Mouse (Mus musculus) R1 (cell line): ENCODE measurements around the gene Ppp1r15a.
"Not testable (repeated sequence)": the region's sequence is repeated elsewhere in the genome, so short reads cannot be mapped to it uniquely, and the experiment has no call there.

Experiments
- DNase-seq: peaks from one replicate; pipeline ENCODE4 v3.0.0-alpha.2; 2018; ENCODE audit warnings: low read depth, low spot score

Ppp1r15a gene

DNA sequence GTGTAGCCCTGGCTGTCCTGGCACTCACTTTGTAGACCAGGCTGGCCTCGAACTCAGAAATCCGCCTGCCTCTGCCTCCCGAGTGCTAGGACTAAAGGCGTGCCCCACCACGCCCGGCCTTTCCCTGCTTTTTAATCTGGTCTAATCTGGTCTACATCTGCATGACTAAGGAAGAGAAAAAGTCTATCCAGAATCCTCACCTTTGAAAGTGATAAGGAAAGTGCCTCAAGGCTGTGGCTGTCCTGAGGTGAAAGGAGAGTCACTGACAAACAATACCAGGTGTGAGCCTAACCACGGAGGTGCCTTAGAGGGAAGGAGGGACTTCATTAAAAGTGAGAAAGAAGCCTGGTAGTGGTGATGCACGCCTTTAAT lies 25.4 kb upstream of the Ppp1r15a start:
- peak; percentile 98 for DNase-seq

DNA sequence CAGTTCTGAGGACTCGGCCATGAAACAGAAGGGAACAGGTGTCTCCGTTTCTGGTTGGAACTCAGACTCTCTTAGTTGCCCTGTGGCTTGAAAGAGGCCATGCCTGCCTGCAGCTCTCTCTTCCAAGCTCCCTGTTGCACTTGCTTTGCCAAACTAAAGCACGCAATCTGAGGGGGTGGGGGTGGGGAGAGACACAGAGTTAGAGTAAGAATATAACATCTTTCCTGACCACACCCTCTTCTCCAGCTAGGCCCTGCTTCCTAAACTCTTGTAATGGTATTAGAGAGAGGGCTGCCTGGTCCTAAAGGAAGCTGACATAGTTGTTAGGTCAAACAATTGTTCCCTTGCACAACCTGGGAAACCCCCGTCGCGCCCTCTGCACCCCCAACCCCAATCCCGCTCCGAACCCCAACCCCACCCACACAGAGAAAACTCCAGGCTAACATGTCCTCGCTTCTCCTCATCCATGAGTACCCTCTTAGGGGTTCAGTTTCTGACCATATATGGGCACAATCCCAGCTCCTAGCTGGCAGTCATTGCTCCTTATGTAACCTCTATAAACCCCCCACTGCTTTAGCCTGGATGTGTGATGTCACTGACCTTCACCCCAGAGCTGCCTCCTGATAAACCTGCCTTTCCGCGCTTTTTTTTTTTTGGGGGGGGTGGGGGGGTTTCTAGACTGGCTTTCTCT lies 24.9 kb upstream of the Ppp1r15a start:
- peak; percentile 92 for DNase-seq

DNA sequence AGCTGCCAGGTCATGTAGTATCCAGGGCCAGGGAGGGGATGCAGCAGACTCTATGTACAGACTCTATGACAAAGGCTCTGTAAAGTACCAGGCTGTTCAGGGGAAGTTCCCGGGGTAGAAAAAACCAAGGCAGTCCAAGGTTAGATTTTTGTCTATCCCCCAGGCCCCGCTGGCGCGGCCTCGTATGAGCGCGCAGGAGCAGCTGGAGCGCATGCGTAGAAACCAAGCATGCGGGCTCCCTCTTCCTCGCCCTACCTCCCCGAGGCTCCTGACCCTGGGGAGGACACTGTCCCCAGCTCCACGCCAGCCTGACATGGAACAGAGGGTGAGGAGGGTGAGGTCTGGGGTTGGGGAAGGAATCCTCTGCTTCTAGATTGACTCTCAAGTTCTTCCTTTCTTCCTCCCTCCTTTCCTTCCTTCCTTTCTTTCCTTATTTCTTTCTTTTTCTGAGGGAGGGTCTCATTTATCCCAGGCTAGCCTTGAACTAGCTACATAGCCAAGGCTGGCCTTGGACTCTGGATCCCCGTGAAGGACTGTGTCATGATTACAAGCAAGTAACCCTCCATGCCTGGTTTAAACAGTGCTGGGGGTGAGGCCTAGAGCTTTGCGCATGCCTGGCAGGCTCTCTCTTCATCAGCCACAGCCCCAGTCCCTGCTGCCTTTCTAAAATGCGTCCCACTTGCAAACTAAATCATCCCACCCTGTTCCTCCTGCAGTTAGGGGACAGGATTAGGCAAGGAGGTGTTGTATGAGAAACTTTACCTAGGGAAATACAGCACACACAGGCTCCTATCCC lies 23.8 kb upstream of the Ppp1r15a start:
- DNase-seq = peak; percentile 84

DNA sequence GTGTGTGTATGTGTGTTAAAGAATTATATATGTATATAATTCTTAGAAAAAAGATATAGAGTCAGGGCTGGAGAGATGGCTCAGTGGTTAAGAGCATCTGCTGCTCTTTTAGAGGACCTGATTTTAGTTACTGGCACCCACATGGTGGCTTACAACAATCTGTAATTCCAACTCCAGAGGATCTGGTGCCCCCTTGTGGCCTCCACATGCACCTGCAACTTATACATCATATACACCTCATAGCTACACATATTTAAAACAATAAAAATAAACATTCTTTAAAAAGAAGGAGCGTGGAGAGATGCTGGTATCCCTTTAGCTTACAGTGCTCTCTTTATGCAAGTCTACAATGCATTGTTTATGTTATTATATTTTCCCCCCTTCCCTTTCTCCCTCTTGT lies 18.5 kb upstream of the Ppp1r15a start:
- peak; percentile 62 for DNase-seq

DNA sequence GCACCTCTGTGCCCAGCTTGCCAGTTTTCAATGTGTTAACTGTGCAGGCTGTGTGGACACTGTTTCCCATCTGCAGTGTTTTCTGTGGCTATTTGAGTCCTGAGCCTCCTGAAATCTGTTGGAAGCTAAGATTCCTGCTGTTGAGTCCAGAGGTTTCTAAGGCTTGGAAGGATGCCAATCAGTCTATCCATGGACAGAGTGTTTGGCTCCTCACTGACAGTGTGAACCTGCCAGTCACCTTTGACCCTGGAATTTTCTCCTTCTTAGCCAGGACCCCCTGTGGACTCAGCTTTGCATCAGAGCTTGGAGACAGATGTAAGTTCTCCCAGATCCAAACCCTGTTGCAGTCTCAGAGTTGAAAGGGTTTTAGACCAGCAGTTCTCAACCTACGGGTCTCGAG lies 14.1 kb upstream of the Ppp1r15a start:
- no peak for DNase-seq

DNA sequence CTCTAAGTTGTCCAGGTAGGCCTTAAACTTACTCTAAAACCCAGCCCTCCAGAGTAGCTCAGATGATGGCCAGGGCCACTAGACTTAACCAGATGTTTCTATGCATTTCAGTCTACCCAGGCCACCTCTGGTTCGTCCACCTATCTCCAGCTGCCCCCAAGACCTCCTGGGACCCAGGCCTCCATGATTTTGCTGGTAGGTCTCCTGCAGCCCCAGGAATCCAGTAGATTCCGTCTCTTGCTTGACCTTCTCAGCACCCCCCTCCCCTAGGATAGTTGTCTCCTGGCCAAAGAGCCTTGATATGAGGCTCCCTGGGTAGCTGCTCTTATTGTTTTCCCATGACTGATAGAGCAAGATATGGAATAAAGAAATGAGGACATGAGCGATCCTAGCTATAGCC lies 13.0 kb upstream of the Ppp1r15a start:
- no peak for DNase-seq

DNA sequence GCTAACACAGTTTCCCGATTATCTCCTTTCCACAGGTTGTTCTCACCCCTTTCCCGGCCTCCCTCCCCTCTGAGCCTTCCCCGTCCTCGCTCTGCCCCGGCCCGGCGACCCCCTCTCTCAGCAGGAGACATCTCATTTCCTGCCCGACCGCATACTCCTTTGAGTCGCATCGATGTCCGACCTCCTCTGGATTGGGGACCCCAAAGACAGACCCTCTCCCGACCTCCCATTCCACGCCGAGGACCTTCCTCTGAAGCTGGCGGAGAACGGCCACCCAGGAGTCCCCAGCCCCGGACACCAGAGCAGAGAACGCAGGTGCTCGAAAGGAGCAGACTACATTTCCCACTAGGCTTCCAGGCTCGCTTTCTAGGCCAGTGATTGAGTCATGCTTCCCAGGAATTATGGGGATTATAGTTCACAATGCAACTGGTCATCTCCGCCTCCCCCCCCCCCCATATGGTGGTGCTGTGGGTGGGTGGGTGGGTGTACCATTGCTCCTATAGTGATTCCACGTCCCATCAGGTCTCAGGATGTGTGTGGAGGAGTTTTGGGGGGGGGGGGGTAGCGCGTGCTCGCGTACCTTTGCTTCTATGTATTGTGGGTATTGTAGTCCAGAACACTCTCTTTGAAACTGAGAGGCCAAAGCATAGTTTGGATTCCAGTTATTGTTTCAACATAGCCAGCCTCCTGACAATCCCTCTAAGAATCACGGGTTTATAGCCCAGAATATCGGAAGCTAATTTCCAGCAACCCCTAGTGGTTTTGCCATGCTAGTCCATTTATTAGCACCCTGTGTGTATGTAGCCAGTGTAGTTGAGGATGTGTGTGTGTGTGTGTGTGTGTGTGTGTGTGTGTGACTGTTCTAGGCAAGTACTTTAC lies 12.3 kb upstream of the Ppp1r15a start:
- DNase-seq = peak; percentile 82

DNA sequence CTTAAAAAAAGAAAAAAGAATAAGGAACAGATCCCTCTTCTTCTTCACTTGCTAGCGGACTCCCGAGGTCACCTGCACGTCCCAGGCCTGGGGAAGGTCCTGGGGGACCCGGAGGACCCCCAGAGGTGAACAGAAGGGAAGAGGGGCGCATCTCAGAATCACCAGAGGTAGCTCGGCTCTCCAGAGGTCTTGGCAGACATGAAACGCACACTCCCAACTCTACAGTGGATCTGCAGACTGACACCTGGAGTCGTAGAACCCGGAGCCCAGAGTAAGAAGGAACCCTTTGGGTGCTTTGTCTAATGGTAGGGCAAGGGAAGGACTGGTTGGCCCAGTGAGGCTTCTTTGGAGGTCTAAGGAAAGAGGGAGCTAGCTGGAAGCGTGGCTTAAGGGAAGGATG lies 11.5 kb upstream of the Ppp1r15a start:
- no peak for DNase-seq

DNA sequence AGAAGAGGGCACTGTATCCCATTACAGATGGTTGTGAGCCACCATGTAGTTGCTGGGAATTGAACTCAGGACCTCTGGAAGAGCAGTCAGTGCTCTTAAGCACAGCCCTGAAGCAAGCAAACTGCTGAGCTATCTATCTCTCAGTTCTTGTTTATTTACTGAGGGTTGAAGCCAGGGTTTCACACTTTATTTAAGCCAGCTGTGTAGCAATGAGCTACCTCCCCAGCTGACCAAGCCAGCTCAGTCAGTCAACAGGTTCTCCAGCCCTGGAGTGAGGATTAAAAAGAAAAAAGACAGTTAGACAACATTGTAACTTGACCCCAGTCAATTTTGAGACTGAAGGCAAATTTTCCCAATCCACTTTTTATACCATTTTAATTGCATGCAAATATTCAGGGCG lies 9.6 kb upstream of the Ppp1r15a start:
- DNase-seq = no peak

DNA sequence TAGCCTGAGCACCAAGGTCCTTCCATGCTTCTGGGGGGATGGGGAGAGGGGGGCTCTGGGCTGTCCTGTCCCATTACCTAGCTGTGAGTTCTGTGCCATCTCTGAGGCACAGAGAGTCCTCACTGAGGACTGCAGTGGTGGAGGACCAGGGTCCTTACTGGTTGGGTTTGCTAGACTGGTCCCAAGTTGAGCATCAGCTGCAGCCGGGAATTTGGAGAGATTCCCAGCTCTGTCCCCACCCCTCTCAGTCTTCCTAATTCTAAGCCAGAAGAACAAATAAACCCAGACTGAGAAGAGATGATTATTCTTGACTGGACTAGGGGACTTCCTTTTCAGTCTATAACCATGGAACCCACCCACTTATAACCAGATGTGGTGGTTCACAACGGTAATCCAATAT lies 4.6 kb upstream of the Ppp1r15a start:
- DNase-seq = no peak

DNA sequence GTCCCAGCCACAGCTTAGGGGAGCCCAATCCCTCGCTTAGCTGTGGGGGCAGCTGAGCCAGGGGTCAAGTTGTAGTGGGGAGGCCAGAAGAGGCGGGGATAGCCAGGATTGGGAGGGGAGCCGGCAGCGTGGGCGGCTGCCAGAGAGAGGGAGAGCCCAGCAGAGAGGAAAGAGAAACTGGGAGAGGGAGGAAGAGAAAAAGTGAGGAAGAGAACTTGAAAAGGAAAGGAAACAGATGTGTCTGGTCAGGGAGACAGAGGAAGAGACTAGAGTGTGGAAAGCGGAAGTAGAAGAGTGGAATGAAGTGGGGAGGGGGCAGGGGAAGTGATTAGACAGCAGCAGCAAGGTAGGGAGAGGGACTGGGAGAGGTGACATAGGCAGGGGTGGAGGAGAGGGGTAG lies 3.4 kb upstream of the Ppp1r15a start:
- DNase-seq = no peak

DNA sequence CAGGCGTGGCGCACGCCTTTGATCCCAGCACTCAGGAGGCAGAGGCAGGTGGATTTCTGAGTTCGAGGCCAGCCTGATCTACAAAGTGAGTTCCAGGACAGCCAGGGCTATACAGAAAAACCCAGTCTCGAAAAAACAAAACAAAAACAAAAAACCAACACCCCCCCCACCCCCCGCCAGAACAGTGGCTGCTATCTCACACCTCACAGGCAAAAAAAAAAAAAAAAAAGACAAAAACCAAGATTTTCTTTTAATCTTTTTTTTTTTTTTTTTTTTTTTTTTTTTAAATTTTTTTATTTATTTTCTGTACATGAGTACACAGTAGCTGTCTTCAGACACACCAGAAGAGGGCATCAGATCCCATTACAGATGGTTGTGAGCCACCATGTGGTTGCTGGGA lies 1.1 kb upstream of the Ppp1r15a start:
- not testable (repeated sequence) for DNase-seq

DNA sequence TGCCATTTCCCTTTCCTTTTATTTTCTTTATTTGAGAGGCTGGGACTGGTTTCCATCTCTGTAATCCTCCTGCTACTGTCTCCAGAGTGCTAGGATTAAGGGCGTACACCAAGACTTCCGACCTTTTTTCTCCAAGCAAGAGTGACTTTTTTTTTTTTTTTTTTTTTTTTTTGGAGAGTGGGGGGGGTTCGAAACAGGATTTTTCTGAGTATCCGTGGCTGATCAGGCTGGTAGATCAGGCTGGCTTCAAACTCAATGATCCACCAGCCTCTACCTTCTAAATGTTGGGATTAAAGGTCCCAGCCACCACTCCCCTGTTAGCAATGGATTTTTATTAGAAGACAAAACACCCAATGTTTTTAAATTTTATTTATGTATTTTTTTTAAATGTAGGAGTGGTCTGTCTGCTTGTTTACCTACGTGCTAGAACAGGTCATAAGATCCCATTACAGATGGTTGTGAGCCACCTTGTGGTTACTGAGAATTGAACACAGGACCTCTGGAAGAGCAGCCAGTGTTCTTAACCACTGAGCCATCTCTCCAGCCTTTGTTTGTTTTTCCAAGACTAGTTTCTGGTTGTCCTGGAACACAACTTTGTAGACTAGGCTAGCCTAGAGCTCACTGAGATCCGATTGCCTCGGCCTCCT lies 529 bp upstream of the Ppp1r15a start:
- DNase-seq = peak; percentile 74

DNA sequence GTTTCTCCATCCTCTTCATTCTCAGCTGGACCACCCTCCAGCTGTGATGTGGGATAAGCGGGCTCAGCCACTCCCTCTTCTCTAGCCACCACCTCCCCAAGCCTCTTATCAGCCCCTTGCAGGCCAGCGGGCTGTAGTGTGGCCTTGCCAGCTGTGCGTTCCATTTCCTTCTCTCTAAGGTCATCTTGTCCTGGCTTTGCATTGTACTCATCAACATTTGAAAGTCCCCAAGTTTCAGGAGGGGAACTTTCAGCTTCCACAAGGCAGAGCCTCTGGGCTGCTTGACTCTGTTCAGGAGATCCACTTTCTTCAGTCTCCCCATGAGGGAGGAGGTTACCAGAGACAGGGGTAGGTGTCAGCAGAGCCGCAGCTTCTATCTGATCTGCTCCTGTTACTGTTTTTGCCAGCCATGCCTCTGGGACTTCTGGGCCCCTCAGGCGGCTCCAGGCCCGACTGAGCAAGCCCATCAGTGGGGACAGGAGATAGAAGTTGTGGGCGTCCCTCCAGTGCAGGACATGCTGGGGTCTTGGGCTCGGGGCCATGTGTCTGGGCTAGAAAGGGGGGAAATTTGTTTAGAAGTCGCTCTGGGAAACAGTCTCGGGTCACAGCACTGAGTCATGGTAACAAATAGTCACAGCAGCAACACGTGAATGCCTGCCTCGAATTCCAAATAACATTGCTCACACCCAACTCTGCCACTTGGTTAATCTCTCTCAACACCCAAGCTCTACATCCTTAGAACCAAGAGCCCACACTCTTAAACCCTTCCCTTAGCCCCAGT lies 1.0 kb downstream of the Ppp1r15a start:
- peak; percentile 47 for DNase-seq

DNA sequence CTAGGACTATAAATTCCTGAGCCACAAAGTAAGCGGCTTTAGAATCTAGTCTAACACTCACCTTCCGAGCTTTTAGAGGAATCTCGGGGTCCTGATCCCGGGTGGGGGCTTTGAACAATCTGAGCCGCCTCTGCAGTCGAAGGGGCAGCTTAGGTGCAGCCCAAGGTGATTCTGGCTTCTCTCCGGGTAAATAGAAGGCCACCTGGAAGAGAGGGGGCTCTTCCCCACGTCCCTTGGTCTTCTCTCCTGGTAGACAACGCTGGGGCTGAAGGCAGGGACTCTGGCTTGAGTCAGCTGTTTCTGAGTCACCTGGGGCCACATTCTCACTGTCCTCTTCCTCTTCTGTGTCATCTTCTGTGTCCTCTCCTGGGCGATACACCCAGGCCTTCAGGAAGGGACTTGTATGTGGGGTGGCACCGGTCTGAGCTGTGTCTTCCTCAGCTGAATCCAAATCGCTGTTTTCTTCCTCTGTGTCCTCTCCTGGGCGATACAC lies 2.3 kb downstream of the Ppp1r15a start:
- no peak for DNase-seq

DNA sequence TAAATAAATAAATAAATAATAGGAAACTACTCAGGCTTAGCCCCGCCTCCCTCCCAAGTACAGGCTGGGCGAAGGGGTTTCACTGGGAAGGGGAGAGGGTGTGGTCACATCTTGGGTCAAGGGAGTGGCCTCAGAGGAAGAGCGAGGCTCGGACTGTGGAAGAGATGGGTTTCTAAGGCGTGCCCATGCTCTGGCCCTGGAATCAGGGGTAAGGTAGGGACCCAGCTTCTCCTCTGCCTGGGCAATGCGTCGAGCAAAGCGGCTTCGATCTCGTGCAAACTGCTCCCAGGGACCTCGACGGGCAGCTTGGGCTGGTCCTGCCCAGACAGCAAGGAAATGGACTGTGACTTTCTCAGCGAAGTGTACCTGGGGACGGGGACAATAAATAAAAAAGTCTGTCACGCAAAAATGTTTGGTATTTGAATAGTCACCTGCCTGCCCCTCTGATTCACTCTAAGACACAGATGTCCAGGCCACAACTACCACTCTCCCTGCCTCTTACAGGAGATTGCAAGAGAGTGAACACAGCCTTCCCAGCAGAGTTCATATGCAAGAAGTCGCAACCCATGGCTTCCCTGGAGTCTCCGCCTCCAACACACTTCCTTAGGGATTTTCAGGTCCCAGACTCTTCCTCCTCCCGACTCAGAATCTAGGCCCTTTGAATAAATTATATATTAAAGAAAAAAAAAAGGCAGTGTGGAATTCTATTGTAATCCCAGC lies 3.0 kb downstream of the Ppp1r15a start:
- DNase-seq = peak; percentile 77

DNA sequence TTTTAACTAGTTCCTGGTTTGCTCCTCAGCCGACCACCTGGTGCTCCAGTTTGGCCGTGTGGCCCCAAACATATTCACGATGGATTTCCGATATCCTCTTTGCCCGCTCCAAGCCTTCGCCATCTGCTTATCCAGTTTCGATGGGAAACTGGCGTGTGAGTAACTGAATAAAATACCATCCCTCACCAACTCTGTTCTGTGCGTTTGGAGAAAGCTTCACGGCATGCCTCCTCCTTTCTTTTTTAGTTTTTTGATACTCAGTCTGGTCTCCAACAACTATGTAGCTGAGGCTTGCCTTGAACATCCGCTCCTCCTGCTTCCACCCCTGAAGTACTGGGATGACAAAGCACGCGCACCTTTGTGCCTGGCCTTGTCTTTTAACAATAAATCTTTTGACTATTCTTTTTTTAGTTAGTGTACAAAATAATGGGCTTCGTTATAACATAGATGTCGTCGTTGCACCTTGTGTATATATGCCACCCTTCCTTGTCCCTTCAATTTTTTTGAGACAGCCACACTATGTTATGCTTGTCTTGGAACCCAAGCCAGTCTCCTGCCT lies 3.8 kb downstream of the Ppp1r15a start:
- DNase-seq = no peak

DNA sequence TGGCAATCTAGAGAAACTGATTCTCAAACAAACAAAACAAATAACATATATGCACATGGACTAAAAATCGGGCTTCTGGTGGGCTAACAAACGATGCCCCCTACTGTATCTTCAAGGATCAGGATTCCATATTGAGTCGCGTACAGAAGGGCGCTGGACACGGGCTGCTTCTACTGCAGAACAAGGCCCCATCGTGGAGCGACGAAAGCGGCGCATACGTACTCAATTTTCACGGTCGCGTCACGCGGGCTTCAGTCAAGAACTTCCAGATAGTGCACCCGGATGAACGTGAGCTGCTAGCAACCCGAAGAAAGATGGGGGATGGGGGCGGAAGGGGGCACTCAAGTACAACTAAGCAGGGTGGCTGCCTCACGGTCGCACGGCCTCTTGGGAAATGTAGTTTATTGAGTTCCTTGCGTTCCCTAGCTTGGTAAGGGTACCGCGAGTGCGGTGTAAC lies 4.3 kb downstream of the Ppp1r15a start:
- DNase-seq = peak; percentile 94

DNA sequence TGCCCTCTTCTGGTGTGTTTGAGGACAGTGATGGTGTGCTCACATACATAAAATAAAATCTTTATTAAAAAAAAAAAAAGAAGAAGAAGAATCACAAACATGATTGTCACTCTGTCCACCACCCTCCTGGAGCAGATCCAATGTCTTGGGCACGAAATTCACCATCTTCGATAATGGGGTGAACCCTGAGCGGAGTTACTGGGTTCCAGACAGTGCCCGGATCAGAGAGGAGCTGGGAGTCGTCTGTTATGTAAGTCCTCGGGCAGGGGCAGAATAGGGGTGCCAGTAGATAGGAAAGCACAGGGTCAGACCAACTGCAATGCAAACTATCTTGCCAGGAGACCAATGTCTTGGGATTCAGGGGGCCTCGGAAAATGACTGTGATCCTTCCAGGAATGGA lies 5.5 kb downstream of the Ppp1r15a start:
- no peak for DNase-seq
